Mouse (Mus musculus): ENCODE results near the gene Gm10031.
A peak's percentile ranks its signal among the peaks of the same experiment; 100 is the strongest.

- TF ChIP-seq CTCF (IDR thresholded peaks at IDR 0.05; ENCODE audit: control insufficient read depth, insufficient read depth, insufficient read length) (no peak), MAX (IDR thresholded peaks at IDR 0.05) (no peak), MYOD1 (IDR thresholded peaks at IDR 0.05; ENCODE audit: control insufficient read depth, insufficient read length, low read depth) (peak; percentile 75), CEBPB (IDR thresholded peaks at IDR 0.05; ENCODE audit: low read depth) (no peak), USF1 (IDR thresholded peaks at IDR 0.05; ENCODE audit: low read depth) (no peak), FOSL1 (IDR thresholded peaks at IDR 0.05; ENCODE audit: insufficient read depth, low read length, poor library complexity, severe bottlenecking) (no peak)
Observed at GRCm38 (mm10) chr1:156495025-156495424, 28.8 kb upstream of the Gm10031 start.

All from C2C12 (cell line).